Mouse (Mus musculus): ENCODE measurements at regions not wholly inside any gene's neighbourhood (a gene's known extent, or its start where the extent isn't known, plus 50 kb on each side); places are given as distances from the start of the nearest gene placed in this dataset.

- TF ChIP-seq POLR2A (IDR thresholded peaks at IDR 0.05; ENCODE audit: control insufficient read depth, low read depth, low read length): no peak
- no peak for TF ChIP-seq CTCF (IDR thresholded peaks at IDR 0.05; ENCODE audit: control insufficient read depth, insufficient read depth, insufficient replicate concordance, low read depth, low read length)
Observed at GRCm38 (mm10) chr3:61460076-61460475, 94.3 kb upstream of the B430305J03Rik start.
